Mouse (Mus musculus) common myeloid progenitor, adult 5-6 weeks (primary cell): ENCODE results near the gene Snx20. TPM values are rescaled to one million over a fixed set of nuclear protein-coding genes. Genes with fewer than 3 reads are reported as not detected.

Experiments used
- ATAC-seq: replicated peaks from 2 replicates; pipeline ENCODE4 v1.8.0; 2016; ENCODE audit warnings: low read depth, mild to moderate bottlenecking, moderate TSS enrichment, inconsistent platforms; ENCODE audit not compliant: poor library complexity, severe bottlenecking
- total RNA-seq: library from RNA; stranded (forward); fragments of 200-1000, 187-1606 nt; gene quantifications from 2 replicates; pipeline ENCODE4 v1.2.3, GENCODE M21; 2017

Gene Snx20
- total RNA-seq = 10.4 and 10.7 TPM in 2 replicates

- ATAC-seq = peak; percentile 84
Observed at GRCm38 (mm10) chr8:88635474-88636397, at the start of gene Snx20. Gene Snx20, minus strand, starts transcription at chr8:88636128.

GRCm38 (mm10) chr8:88683656-88684289 lies 47.8 kb upstream of the Snx20 start:
- no peak for ATAC-seq

DNA sequence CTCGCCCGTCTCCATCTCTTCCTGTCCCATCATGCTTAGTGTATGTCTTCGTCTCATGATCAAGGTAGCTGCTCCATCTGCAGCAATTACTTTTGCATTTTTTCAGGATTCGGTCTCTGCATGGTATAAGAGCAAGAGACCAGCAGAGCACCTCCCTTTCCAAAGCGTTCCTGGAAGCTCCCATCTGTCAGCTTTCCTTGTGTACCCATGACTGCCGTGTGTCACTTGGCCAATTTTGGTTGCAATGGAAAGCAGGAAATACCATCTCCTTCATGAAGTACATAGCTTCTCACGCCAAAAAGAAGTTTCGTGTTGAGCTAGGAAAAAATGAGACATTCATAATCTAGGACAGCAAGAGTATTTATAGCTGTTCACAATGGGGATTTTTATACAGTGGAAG lies 45.1 kb upstream of the Snx20 start:
- ATAC-seq = no peak

- ATAC-seq = no peak
Observed at GRCm38 (mm10) chr8:88680566-88680965, 44.6 kb upstream of the Snx20 start.

GRCm38 (mm10) chr8:88677071-88677470 lies 41.1 kb upstream of the Snx20 start:
- no peak for ATAC-seq

DNA sequence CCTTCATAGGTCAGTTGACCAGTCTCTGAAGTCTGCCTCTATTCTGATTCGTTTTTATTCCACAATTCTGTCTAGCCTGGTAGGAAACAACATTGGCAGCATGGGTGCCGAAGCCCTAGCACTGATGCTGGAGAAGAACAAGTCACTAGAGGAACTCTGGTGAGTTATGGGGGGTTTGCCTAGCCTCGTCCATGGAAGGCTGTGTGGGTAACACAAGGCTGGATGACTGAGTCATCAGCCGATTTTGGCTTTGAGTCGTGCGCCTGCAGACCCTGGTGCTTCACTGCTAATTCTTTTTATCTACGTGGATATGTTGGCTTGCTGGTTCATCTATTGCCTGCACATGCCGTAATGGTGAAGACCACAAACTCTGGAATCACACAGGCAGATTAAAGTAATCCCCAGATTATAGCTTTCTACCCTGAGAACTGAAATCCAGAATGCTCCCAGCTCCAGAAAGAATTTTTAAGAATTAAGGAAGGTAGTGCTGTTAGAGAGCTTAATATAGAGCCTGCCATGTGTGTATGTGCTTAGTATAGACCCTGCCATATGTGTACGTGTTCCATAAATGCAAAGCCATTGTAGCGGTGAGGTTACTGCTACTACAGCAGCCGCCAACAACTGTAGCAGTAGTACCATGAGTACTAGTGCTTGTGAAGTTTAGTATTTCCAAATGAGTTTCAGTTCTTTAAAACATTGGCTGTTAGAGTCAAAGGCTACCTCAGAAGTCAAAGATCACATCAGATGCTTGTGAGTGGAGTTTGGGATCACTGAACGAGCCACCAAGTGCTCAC lies 39.6 kb upstream of the Snx20 start:
- no peak for ATAC-seq

GRCm38 (mm10) chr8:88673859-88674258 lies 37.9 kb upstream of the Snx20 start:
- ATAC-seq = no peak

DNA sequence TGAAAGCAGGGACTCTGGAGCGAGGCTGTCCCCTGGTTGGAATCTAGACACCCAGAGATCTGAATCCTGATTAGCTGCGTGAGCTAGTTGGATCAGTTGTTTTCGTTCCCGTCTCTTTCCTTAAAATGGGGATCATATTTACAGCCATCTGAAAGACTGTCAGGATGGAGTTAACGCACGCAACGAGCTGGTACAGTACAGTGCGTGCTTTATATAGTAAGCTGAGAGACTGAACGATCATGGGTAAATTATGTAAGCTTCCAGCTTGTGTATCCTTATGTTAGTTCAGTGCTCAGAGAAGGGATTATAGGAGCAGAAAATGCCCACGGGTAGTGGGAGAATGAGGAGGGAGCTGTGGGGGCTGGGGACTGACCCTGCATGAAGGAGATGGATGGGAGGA lies 35.6 kb upstream of the Snx20 start:
- no peak for ATAC-seq

GRCm38 (mm10) chr8:88670782-88671181 lies 34.9 kb upstream of the Snx20 start:
- no peak for ATAC-seq

DNA sequence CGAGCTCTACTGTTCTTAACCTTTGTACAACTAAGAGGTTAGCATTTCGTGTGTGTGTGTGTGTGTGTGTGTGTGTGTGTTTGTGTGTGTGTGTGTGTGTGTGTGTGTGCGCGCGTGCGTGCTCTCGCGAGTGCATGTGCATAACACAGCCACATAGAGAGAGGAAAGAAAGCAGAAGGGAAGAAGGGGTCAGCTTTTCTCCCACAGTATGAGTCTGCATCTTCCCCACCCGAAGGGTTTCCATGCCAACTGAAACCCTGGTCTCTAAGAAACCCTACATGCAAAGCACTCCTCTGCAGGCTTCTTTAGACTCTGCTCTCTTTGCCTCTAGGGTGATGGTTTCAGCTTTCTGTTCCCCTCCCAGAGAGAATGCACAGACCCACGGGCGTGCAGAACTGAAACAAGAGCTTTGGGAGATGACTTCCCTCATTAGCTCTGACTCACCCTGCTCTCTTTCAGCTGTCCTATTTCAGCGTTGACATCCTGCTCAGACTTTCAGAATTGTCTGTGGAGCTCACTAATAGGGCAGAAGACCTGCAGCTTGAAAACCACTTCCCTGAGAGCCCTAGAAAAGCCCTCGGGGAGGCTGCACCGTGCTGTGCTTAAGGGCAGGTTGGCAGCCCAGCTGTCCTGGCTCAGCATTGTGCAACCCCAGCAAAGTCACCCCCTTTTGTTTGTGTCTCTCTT lies 32.6 kb upstream of the Snx20 start:
- peak; percentile 80 for ATAC-seq

- peak; percentile 43 for ATAC-seq
Observed at GRCm38 (mm10) chr8:88666435-88666834, 30.5 kb upstream of the Snx20 start.

DNA sequence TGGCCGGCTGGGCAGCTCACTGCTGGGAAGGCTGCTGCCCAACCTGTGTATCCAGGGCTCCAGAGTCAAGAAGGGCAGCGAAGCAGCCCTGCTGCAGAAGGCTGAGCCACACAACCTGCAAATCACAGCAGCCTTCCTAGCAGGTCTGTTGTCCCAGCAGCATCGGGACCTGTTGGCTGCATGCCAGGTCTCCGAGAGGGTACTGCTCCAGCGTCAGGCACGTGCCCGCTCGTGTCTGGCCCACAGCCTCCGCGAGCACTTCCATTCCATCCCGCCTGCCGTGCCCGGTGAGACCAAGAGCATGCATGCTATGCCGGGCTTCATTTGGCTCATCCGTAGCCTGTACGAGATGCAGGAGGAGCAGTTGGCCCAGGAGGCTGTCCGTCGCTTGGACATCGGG lies 29.0 kb upstream of the Snx20 start:
- no peak for ATAC-seq

GRCm38 (mm10) chr8:88664121-88664520 lies 28.2 kb upstream of the Snx20 start:
- no peak for ATAC-seq

GRCm38 (mm10) chr8:88662401-88662821 lies 26.5 kb upstream of the Snx20 start:
- ATAC-seq = peak; percentile 93

- no peak for ATAC-seq
Observed at GRCm38 (mm10) chr8:88659873-88660272, 23.9 kb upstream of the Snx20 start.

- no peak for ATAC-seq
Observed at GRCm38 (mm10) chr8:88655334-88655733, 19.4 kb upstream of the Snx20 start.

GRCm38 (mm10) chr8:88651122-88651521 lies 15.2 kb upstream of the Snx20 start:
- ATAC-seq = peak; percentile 27; the same call in 1 of the 2 replicates

GRCm38 (mm10) chr8:88650016-88650708 lies 14.2 kb upstream of the Snx20 start:
- ATAC-seq = no peak

DNA sequence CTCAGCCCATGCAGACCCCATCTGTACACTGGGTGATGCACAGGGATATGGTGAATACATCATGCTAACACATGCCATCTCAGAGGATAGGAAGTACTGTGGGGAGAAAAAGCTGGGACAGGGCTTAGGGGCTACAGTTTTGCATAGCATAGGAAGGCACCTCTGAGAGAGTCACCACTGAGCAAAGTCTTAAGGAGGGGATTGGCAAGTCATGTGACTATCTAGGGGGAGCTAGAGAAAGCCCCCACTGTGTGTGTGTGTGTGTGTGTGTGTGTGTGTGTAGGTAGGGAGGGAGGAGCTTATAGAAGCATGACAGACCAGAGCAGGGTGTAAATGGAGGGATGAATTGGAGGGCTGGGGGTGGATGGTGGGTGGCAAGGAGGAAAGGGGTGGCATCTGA lies 12.4 kb upstream of the Snx20 start:
- ATAC-seq = no peak
